Comparison of ENCODE assay signal across 15 mouse cellular contexts in genomic region chr11:102258095-102258494, GRCm38 (mm10). TPM values are rescaled to one million over a fixed set of nuclear protein-coding genes. Genes with fewer than 3 reads are reported as not detected.
A peak's percentile ranks its signal among the peaks of the same experiment; 100 is the strongest.
DNase-seq lines count a peak whose midpoint lies in the region; ATAC-seq lines count a peak whose summit lies in the region.
"Had no signal": no experiment of that assay in that cellular context is flagged by ENCODE, and none has a peak within 500 bp of the region (broad histone marks: within the 10 kb centered on the region; RNA-seq: fewer than 3 reads in every experiment).

No protein-coding gene starts in this region.

- H3K27ac ChIP-seq in embryonic facial prominence, embryonic 12.5 days, result peak overlapping the region; percentile 60; the same call in 1 of the 2 replicates
- no peak overlapping the region for H3K27ac ChIP-seq in embryonic facial prominence, embryonic 10.5 days (replicated peaks)
- H3K27ac ChIP-seq in forebrain, embryonic 15.5 days (replicated peaks), result peak overlapping the region; percentile 24; the same call in 1 of the 2 replicates
- H3K27ac ChIP-seq in forebrain, embryonic 16.5 days (ENCODE audit: low read length), result no peak overlapping the region
- no peak overlapping the region for H3K27ac ChIP-seq in neural tube, embryonic 15.5 days (replicated peaks)
- H3K27ac ChIP-seq: hindbrain, embryonic 13.5 days; hindbrain, postnatal 0 days had no signal

- no peak overlapping the region for H3K4me2 ChIP-seq in embryonic facial prominence, embryonic 12.5 days (replicated peaks)
- H3K4me2 ChIP-seq in forebrain, embryonic 15.5 days (replicated peaks), result no peak overlapping the region
- H3K4me2 ChIP-seq in forebrain, embryonic 16.5 days (ENCODE audit: low read length), result no peak overlapping the region
- no peak overlapping the region; the same call in 1 of the 2 replicates for H3K4me2 ChIP-seq in neural tube, embryonic 15.5 days
- H3K4me2 ChIP-seq: hindbrain, embryonic 13.5 days had no signal

- no peak overlapping the region for H3K9ac ChIP-seq in embryonic facial prominence, embryonic 12.5 days
- H3K9ac ChIP-seq in forebrain, embryonic 15.5 days (replicated peaks), result no peak overlapping the region
- no peak overlapping the region for H3K9ac ChIP-seq in forebrain, embryonic 16.5 days (replicated peaks; ENCODE audit: low read depth, low read length)
- 0 out of 2 replicates have a peak overlapping the region, but pooled peaks have one; percentile 5 for H3K9ac ChIP-seq in neural tube, embryonic 15.5 days (replicated peaks)
- H3K9ac ChIP-seq: hindbrain, embryonic 13.5 days had no signal

- H3K27me3 ChIP-seq in embryonic facial prominence, embryonic 12.5 days, result no peaks in the 10 kb centered on the region
- H3K27me3 ChIP-seq in embryonic facial prominence, embryonic 10.5 days (replicated peaks; ENCODE audit: low read depth, poor library complexity, severe bottlenecking), result no peaks in the 10 kb centered on the region
- no peaks in the 10 kb centered on the region for H3K27me3 ChIP-seq in forebrain, embryonic 15.5 days
- H3K27me3 ChIP-seq in forebrain, embryonic 16.5 days (replicated peaks; ENCODE audit: control insufficient read depth, insufficient read depth, low read length), result no peaks in the 10 kb centered on the region
- no peaks in the 10 kb centered on the region for H3K27me3 ChIP-seq in neural tube, embryonic 15.5 days (replicated peaks)
- H3K27me3 ChIP-seq: hindbrain, embryonic 13.5 days; Patski had no signal

- H3K9me3 ChIP-seq in embryonic facial prominence, embryonic 12.5 days, result no peaks in the 10 kb centered on the region
- no peaks in the 10 kb centered on the region for H3K9me3 ChIP-seq in embryonic facial prominence, embryonic 10.5 days
- H3K9me3 ChIP-seq in forebrain, embryonic 15.5 days, result no peaks in the 10 kb centered on the region
- H3K9me3 ChIP-seq in forebrain, embryonic 16.5 days (ENCODE audit: control insufficient read depth, low read length), result no peaks in the 10 kb centered on the region
- no peaks in the 10 kb centered on the region for H3K9me3 ChIP-seq in neural tube, embryonic 15.5 days (replicated peaks)
- H3K9me3 ChIP-seq: hindbrain, embryonic 13.5 days had no signal

- no peak overlapping the region for H3K4me3 ChIP-seq in embryonic facial prominence, embryonic 12.5 days
- H3K4me3 ChIP-seq in embryonic facial prominence, embryonic 10.5 days, result no peak overlapping the region
- H3K4me3 ChIP-seq in forebrain, embryonic 15.5 days, result no peak overlapping the region
- H3K4me3 ChIP-seq in forebrain, embryonic 16.5 days (replicated peaks; ENCODE audit: low read length), result no peak overlapping the region
- H3K4me3 ChIP-seq in neural tube, embryonic 15.5 days (replicated peaks), result no peak overlapping the region
- H3K4me3 ChIP-seq: hindbrain, embryonic 13.5 days had no signal

- WGBS in embryonic facial prominence, embryonic 12.5 days, result 74% methylated on average over 6 of the region's 6 CpGs
- WGBS in embryonic facial prominence, embryonic 10.5 days, result 84% methylated on average over 6 of the region's 6 CpGs
- 78% methylated on average over 6 of the region's 6 CpGs for WGBS in forebrain, embryonic 15.5 days
- WGBS in forebrain, embryonic 16.5 days, result 89% methylated on average over 6 of the region's 6 CpGs
- 86% methylated on average over 6 of the region's 6 CpGs for WGBS in neural tube, embryonic 15.5 days

- peaks cover 16% of the 10 kb centered on the region for H3K4me1 ChIP-seq in embryonic facial prominence, embryonic 12.5 days
- H3K4me1 ChIP-seq in embryonic facial prominence, embryonic 10.5 days, result peaks cover 19% of the 10 kb centered on the region
- peaks cover 12% of the 10 kb centered on the region; the same call in 1 of the 2 replicates for H3K4me1 ChIP-seq in forebrain, embryonic 15.5 days
- H3K4me1 ChIP-seq in forebrain, embryonic 16.5 days (replicated peaks; ENCODE audit: control insufficient read depth, insufficient read depth, low read length), result peaks cover 7% of the 10 kb centered on the region
- peaks cover 16% of the 10 kb centered on the region; the same call in 1 of the 2 replicates for H3K4me1 ChIP-seq in neural tube, embryonic 15.5 days

- no peak for DNase-seq in embryonic facial prominence, embryonic 10.5 days (ENCODE audit: low spot score)
- DNase-seq in neural tube, embryonic 10.5 days (ENCODE audit: extremely low spot score, low spot score), result no peak
- no peak for DNase-seq in gastrocnemius, postnatal 25 days
- DNase-seq: cerebellum, adult 11-12 months; cerebellum, adult 9-10 months had no signal

- H3K36me3 ChIP-seq in embryonic facial prominence, embryonic 12.5 days, result peaks cover 64% of the 10 kb centered on the region
- H3K36me3 ChIP-seq in embryonic facial prominence, embryonic 10.5 days (replicated peaks), result peaks cover 95% of the 10 kb centered on the region
- no peaks in the 10 kb centered on the region for H3K36me3 ChIP-seq in forebrain, embryonic 15.5 days
- H3K36me3 ChIP-seq in forebrain, embryonic 16.5 days (ENCODE audit: control insufficient read depth, insufficient read depth), result no peaks in the 10 kb centered on the region
- H3K36me3 ChIP-seq in neural tube, embryonic 15.5 days, result no peaks in the 10 kb centered on the region

- ATAC-seq in embryonic facial prominence, embryonic 12.5 days (ENCODE audit: insufficient number of reproducible peaks, insufficient read depth, low FRiP score, low TSS enrichment), result no peak
- no peak for ATAC-seq in forebrain, embryonic 15.5 days (replicated peaks)
- ATAC-seq in forebrain, embryonic 16.5 days, result no peak
- no peak for ATAC-seq in neural tube, embryonic 15.5 days (ENCODE audit: low FRiP score)
- ATAC-seq: activated CD4-positive, CD25-positive, alpha-beta regulatory T cell, adult 4 months; CD4-positive, CD25-positive, alpha-beta regulatory T cell, adult 4 months; hindbrain, postnatal 0 days; Patski had no signal

RNA-seq across cellular contexts. Expression of gene BC030867, which starts 9.4 kb away (rescaled TPM):
- polyA plus RNA-seq in embryonic facial prominence, embryonic 12.5 days (2016; fragmentation: Nextera tagmentation; extraction: Ambion mirVana), result 20.6 and 21.7 TPM in 2 replicates
- polyA plus RNA-seq in embryonic facial prominence, embryonic 10.5 days (2016; fragmentation: Nextera tagmentation; extraction: Ambion mirVana), result 30.1 and 32.4 TPM in 2 replicates
- polyA plus RNA-seq in forebrain, embryonic 15.5 days (2015; fragmentation: Nextera tagmentation; extraction: Ambion mirVana), result 5.6 and 7.0 TPM in 2 replicates
- 5.4 and 5.5 TPM in 2 replicates for polyA plus RNA-seq in forebrain, embryonic 16.5 days (2015; fragmentation: Nextera tagmentation; extraction: Ambion mirVana)
- 2.2 and 5.1 TPM in 2 replicates for polyA plus RNA-seq in neural tube, embryonic 15.5 days (2015; fragmentation: Nextera tagmentation; extraction: Ambion mirVana)
- not detected for total RNA-seq in gastrocnemius, postnatal 25 days (2021)
- total RNA-seq: gastrocnemius, adult 18-20 months had no signal

RNA-seq across cellular contexts. Expression of gene Asb16, which starts 10.4 kb away (rescaled TPM):
- 0.10 and 0.18 TPM in 2 replicates for polyA plus RNA-seq in embryonic facial prominence, embryonic 12.5 days (2016; fragmentation: Nextera tagmentation; extraction: Ambion mirVana)
- polyA plus RNA-seq in embryonic facial prominence, embryonic 10.5 days (2016; fragmentation: Nextera tagmentation; extraction: Ambion mirVana), result 0.09 and 0.10 TPM in 2 replicates
- not detected in 2 replicates for polyA plus RNA-seq in forebrain, embryonic 15.5 days (2015; fragmentation: Nextera tagmentation; extraction: Ambion mirVana)
- polyA plus RNA-seq in forebrain, embryonic 16.5 days (2015; fragmentation: Nextera tagmentation; extraction: Ambion mirVana), result not detected in 2 replicates
- 0.10 and 0.12 TPM in 2 replicates for polyA plus RNA-seq in neural tube, embryonic 15.5 days (2015; fragmentation: Nextera tagmentation; extraction: Ambion mirVana)
- 10 to 100 TPM; 70.0 to 71.3 TPM for total RNA-seq in gastrocnemius, postnatal 25 days (2021)
- polyA plus RNA-seq: activated CD4-positive, CD25-positive, alpha-beta regulatory T cell, adult 4 months; CD4-positive, CD25-positive, alpha-beta regulatory T cell, adult 4 months; hindbrain, embryonic 13.5 days had no signal

RNA-seq across cellular contexts. Expression of gene Tmub2, which starts 26.6 kb away (rescaled TPM):
- 48.9 and 53.6 TPM in 2 replicates for polyA plus RNA-seq in embryonic facial prominence, embryonic 12.5 days (2016; fragmentation: Nextera tagmentation; extraction: Ambion mirVana)
- polyA plus RNA-seq in embryonic facial prominence, embryonic 10.5 days (2016; fragmentation: Nextera tagmentation; extraction: Ambion mirVana), result 45.2 and 46.2 TPM in 2 replicates
- polyA plus RNA-seq in forebrain, embryonic 15.5 days (2015; fragmentation: Nextera tagmentation; extraction: Ambion mirVana), result 73.1 and 73.4 TPM in 2 replicates
- 75.8 and 78.7 TPM in 2 replicates for polyA plus RNA-seq in forebrain, embryonic 16.5 days (2015; fragmentation: Nextera tagmentation; extraction: Ambion mirVana)
- polyA plus RNA-seq in neural tube, embryonic 15.5 days (2015; fragmentation: Nextera tagmentation; extraction: Ambion mirVana), result 79.8 and 83.7 TPM in 2 replicates
- 10 to 100 TPM; 11.5 to 14.6 TPM for total RNA-seq in gastrocnemius, postnatal 25 days (2021)

RNA-seq across cellular contexts. Expression of gene Hdac5, which starts 28.1 kb away (rescaled TPM):
- 70.0 and 80.0 TPM in 2 replicates for polyA plus RNA-seq in embryonic facial prominence, embryonic 12.5 days (2016; fragmentation: Nextera tagmentation; extraction: Ambion mirVana)
- polyA plus RNA-seq in embryonic facial prominence, embryonic 10.5 days (2016; fragmentation: Nextera tagmentation; extraction: Ambion mirVana), result 49.6 and 52.9 TPM in 2 replicates
- polyA plus RNA-seq in forebrain, embryonic 15.5 days (2015; fragmentation: Nextera tagmentation; extraction: Ambion mirVana), result 127 and 129 TPM in 2 replicates
- polyA plus RNA-seq in forebrain, embryonic 16.5 days (2015; fragmentation: Nextera tagmentation; extraction: Ambion mirVana), result 124 and 136 TPM in 2 replicates
- polyA plus RNA-seq in neural tube, embryonic 15.5 days (2015; fragmentation: Nextera tagmentation; extraction: Ambion mirVana), result 74.0 and 77.4 TPM in 2 replicates
- 10 to 100 TPM; 61.8 to 63.6 TPM for total RNA-seq in gastrocnemius, postnatal 25 days (2021)

RNA-seq across cellular contexts. Expression of gene Atxn7l3, which starts 38.3 kb away (rescaled TPM):
- polyA plus RNA-seq in embryonic facial prominence, embryonic 12.5 days (2016; fragmentation: Nextera tagmentation; extraction: Ambion mirVana), result 25.0 and 26.1 TPM in 2 replicates
- 15.6 and 18.2 TPM in 2 replicates for polyA plus RNA-seq in embryonic facial prominence, embryonic 10.5 days (2016; fragmentation: Nextera tagmentation; extraction: Ambion mirVana)
- polyA plus RNA-seq in forebrain, embryonic 15.5 days (2015; fragmentation: Nextera tagmentation; extraction: Ambion mirVana), result 27.6 and 29.5 TPM in 2 replicates
- 28.5 and 29.5 TPM in 2 replicates for polyA plus RNA-seq in forebrain, embryonic 16.5 days (2015; fragmentation: Nextera tagmentation; extraction: Ambion mirVana)
- polyA plus RNA-seq in neural tube, embryonic 15.5 days (2015; fragmentation: Nextera tagmentation; extraction: Ambion mirVana), result 27.2 and 28.1 TPM in 2 replicates
- 10 to 100 TPM; 12.4 to 13.1 TPM for total RNA-seq in gastrocnemius, postnatal 25 days (2021)

Comparison
In these comparisons a context has a peak if more than half of its experiments do, and no peak if none do; other contexts are left out.
1. H3K27ac ChIP-seq: peak in embryonic facial prominence, embryonic 12.5 days (single experiment) and forebrain, embryonic 15.5 days (single experiment); none in embryonic facial prominence, embryonic 10.5 days (single experiment), forebrain, embryonic 16.5 days (single experiment) and neural tube, embryonic 15.5 days (single experiment).